Mouse (Mus musculus): ENCODE measurements around the gene Stk16.

The Stk16 gene

GRCm38 (mm10) chr1:75210136-75211087, at the start of gene Stk16, which contains the start of gene Glb1l:
Stk16 (plus strand) TSS chr1:75210838.
Glb1l (minus strand) TSS chr1:75210813.
- peak; percentile 96 to 98 for DNase-seq (ENCODE audit: low spot score in 2 of 2)

- DNase-seq (ENCODE audit: low spot score in 2 of 2): no peak
Observed at GRCm38 (mm10) chr1:75168093-75168471, 42.6 kb upstream of the Stk16 start.

GRCm38 (mm10) chr1:75168472-75169464, 41.9 kb upstream of the Stk16 start, which contains the start of gene Zfand2b:
Zfand2b (plus strand) TSS chr1:75168646.
- DNase-seq (ENCODE audit: low spot score in 2 of 2): peak; percentile 92 to 93

GRCm38 (mm10) chr1:75179334-75180104, 31.1 kb upstream of the Stk16 start:
- peak; percentile 24 to 26 for DNase-seq (ENCODE audit: low spot score in 2 of 2)

- DNase-seq (ENCODE audit: low spot score in 2 of 2): peak; percentile 91 to 95
Observed at GRCm38 (mm10) chr1:75180105-75180590, 30.5 kb upstream of the Stk16 start, which contains the start of gene Abcb6. Abcb6 (minus strand) TSS chr1:75180392.

- no peak for DNase-seq (ENCODE audit: low spot score in 2 of 2)
Observed at GRCm38 (mm10) chr1:75180741-75181140, 29.9 kb upstream of the Stk16 start.

- no peak for DNase-seq (ENCODE audit: low spot score in 2 of 2)
Observed at GRCm38 (mm10) chr1:75181377-75181870, 29.2 kb upstream of the Stk16 start.

GRCm38 (mm10) chr1:75182160-75182559, 28.5 kb upstream of the Stk16 start:
- no peak for DNase-seq (ENCODE audit: low spot score in 2 of 2)

GRCm38 (mm10) chr1:75185495-75185894, 25.1 kb upstream of the Stk16 start:
- no peak for DNase-seq (ENCODE audit: low spot score in 2 of 2)

GRCm38 (mm10) chr1:75187126-75187525, 23.5 kb upstream of the Stk16 start:
- no peak for DNase-seq (ENCODE audit: low spot score in 2 of 2)

GRCm38 (mm10) chr1:75187914-75188483, 22.6 kb upstream of the Stk16 start:
- DNase-seq (ENCODE audit: low spot score in 2 of 2): no peak

GRCm38 (mm10) chr1:75190577-75190976, 20.1 kb upstream of the Stk16 start:
- DNase-seq (ENCODE audit: low spot score in 2 of 2): no peak

- no peak for DNase-seq (ENCODE audit: low spot score in 2 of 2)
Observed at GRCm38 (mm10) chr1:75191258-75191621, 19.4 kb upstream of the Stk16 start.

- DNase-seq (ENCODE audit: low spot score in 2 of 2): peak; percentile 94 to 96
Observed at GRCm38 (mm10) chr1:75191622-75192402, 18.8 kb upstream of the Stk16 start, which contains the start of the genes Ankzf1 and Atg9a. Ankzf1 (plus strand) TSS chr1:75192151. Atg9a (minus strand) TSS chr1:75192196.

- DNase-seq (ENCODE audit: low spot score in 2 of 2): peak in 1 of 2 experiments; percentile 41
Observed at GRCm38 (mm10) chr1:75192452-75192851, 18.2 kb upstream of the Stk16 start.

GRCm38 (mm10) chr1:75201236-75201635, 9.4 kb upstream of the Stk16 start:
- no peak for DNase-seq (ENCODE audit: low spot score in 2 of 2)

- DNase-seq (ENCODE audit: low spot score in 2 of 2): no peak
Observed at GRCm38 (mm10) chr1:75208967-75209678, 1.5 kb upstream of the Stk16 start.

GRCm38 (mm10) chr1:75211141-75211708, 587 bp downstream of the Stk16 start:
- DNase-seq (ENCODE audit: low spot score in 2 of 2): no peak

Data from frontal cortex, postnatal 36 days (tissue).